Mouse (Mus musculus) hindlimb bud, embryonic 11.5 days (tissue): ENCODE measurements around the gene Slc1a2.

ENCODE experiments used
- DNase-seq: peaks from one replicate; pipeline ENCODE4 v3.0.0-alpha.2; 2012; ENCODE audit warnings: low read depth, low spot score; ENCODE audit errors: extremely low spot score

Slc1a2 gene

DNA sequence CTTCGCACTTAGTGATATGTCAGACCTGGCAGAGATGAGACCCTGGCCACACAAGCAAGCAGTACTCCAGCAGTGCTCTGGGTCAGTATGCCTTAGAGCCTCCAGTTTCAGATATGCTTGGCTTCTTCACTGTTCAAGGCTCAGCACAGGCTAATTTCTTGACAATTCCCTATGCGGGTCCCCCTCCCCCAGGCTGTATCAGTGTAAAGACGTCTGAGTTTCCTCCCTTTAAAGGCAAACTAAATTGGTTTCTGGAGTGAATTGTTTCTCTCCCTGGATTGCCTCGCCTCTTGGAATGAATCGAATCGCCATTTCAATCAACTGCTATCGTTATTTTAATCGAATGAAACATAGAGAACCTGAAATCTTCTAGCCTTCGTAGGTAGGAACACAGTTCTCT, 4.5 kb downstream of the Slc1a2 start:
- no peak for DNase-seq

DNA sequence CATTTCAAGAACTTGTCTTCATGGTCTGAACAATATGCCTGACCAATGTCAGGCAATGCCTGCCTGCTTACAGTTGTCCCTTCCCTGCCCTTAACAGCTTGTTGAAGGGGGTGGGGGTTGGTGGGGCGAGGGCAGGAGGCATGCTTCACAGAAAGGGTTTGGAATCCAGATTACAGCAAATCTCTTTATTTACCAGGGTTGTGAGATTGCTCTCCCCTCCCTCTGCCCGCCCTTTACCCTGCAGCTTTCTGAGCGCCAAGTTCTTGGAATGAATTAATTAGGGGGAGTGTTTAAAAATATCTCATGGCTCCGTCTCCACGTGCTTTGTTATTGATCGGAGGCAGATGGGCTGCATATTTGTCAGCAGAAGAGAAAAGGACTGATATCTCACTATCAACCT, 4.9 kb downstream of the Slc1a2 start:
- DNase-seq: no peak

DNA sequence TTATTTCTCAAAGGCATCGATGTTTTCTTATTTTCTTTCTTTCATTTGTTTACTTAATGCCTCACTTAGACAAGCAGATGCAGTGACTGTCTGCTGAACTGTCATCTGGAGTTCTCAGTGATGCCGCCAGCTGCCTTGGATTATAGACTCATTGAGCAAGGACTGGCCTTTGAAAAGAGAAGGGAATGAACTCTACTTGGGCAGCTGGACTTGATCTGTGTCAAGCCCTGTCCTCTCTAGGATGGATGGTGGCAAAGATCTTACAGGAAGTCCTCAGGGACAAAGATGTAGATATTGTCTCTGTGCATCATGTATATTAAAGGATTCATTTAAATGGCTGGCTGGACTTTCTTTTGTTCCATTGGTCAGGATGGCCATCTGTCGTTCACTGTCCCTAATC, 5.4 kb downstream of the Slc1a2 start:
- DNase-seq: no peak

DNA sequence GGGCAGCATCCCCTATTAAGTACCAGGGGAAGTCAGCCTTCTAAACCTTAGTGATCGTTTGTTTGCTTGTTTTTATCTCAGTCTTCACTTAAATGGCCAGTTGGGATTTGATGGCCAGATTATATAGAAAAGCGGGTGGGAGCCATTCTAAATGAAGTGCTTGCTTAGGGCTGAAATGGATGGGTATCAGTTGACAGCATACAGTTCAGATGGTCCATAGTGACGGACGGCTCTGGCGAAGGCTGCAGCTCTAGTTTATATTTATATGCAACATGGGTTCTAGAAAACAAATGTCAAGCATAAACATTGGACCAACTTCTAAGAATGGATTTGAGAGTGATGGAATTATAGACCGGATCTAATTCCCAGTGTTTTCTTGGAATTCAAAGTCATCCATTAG, 9.5 kb downstream of the Slc1a2 start:
- no peak for DNase-seq

DNA sequence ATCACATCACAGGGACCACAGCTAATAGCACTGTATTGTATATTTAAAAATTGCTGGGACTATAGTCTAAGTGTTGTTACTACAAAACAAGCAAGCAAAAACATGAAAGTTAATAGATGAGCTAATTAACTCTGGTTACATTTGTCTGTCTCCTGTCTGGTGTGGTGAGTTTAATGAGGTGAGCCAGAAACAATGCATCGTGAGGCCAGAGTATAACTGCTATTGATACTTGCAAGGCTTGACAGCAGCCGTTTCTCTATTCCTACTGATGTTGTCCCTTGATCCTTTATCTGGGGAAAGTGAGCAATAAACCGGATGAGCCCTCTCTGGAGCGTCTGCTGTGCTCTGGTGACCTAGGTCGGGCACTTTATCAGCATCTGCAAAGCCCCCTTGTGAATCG, 11.1 kb downstream of the Slc1a2 start:
- DNase-seq: no peak

DNA sequence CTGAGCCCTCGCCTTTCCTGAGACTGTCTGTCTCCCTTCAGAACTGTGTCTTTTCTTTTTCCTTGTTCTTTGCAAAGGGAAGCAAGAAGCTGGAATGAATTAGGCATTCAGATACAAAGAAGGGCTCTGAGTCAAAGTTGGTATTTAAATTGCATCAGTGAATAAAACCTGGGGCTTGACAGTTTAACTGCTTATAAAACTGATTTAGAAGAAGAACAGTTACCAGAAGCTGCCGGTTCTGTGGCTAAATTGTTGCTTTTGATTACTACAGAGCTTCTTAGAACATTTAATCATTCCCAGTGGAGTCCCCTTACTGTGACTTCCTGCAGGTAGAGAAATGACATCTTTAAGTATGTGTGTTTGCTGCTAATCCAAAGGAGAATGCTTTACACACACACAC, 16.1 kb downstream of the Slc1a2 start:
- DNase-seq: no peak

DNA sequence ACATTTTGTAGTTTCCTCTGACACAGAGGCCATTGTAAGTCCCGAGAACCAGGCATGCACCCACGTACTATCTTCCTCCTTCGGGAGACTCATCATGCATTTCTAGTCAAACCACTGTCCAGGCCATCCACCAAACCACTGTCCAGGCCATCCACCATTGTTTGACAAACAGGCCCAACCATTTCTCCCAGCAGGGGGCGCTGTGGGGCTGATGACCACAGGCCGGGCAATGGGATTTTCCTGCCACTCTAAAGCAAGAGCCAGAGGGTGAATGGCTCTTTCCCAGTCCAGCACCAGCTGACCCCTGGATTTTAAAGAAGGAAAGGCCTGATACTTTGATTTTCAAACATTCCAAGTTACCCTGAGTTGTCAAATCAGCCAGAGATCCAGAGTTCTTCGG, 16.8 kb downstream of the Slc1a2 start:
- no peak for DNase-seq

DNA sequence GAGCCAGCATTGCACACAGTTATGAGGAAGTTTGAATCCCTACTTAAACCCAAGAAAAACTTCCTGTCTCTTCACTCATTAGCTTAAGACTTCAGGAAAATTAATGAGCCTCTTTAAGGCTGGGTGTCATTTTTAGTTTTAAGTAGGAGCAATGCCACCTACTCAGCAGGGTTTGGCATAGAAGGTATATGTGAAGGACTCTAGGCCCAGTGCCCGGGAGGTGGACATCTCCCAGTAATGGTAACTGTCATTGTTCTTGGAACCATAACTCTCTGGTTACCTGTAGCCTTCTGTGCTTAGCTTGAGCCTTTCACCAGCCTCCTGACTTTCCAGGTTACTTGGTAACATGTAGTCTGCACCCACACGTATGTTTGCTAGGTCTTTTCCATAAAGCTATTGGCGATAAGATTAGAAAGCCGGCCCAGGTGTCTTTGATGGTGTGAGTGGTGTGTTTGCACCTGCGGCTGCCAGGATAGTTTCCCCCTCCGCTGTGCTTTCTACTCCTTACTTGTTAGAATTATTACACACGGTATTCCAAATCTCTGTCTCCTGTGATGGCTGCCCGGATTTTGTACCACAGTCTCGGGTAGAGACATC, 18.4 kb downstream of the Slc1a2 start:
- DNase-seq: no peak

DNA sequence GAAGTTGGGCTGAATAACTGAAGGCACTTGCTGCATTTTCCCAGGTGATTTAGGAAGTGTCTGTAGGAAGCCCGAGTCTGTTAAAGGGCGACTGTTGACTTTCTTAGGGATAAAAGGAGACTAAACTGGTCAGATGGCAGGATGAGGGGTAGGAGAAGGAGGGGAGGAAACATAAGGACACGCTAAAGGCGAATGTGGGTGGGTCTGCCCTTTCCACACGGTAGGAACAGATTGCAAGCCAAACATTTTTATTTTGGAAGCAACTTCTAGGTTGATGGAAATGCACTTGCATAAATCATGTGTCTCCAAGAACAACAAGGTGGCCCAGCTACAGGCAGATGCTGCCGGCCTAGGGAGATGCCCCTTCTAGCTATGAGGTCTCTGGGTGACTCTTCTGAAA, 18.9 kb downstream of the Slc1a2 start:
- no peak for DNase-seq

DNA sequence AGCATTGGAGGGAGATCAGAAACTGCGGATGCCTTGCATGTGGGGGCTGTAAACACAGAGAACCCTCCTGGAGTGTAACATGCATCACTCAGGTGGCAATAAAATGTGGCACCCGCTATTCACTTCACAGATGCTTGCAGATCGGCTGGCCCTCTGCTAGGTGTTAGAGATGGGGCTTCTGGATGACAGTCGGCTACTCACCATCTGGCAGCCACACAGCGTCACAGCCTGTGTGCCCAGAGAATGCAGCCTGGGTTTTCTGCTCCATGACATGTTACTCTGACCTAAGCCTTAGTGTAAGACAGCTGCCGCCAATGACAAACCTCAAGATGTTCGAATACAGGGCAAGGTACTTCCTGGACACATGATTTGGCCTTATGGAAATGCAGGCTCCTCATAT, 22.9 kb downstream of the Slc1a2 start:
- no peak for DNase-seq

DNA sequence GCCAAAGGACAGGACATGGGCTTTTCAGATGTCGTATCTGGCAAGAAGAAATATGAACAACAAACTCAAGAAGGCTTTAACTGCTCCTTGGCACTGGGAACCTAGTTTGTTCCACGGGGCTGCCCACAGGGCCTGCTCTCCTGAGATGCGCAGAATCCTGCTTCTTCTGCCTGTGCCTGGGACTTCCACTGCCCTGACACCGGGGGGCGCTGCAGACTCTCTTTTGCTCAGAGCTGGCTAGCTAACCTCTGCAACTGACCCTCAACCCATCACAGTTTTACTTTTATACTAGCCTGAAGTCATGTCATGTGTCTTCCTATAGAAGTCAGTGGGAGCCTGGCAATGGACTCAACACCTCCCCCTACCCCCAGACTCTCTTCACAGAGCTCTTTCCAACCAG, 23.7 kb downstream of the Slc1a2 start:
- DNase-seq: no peak

DNA sequence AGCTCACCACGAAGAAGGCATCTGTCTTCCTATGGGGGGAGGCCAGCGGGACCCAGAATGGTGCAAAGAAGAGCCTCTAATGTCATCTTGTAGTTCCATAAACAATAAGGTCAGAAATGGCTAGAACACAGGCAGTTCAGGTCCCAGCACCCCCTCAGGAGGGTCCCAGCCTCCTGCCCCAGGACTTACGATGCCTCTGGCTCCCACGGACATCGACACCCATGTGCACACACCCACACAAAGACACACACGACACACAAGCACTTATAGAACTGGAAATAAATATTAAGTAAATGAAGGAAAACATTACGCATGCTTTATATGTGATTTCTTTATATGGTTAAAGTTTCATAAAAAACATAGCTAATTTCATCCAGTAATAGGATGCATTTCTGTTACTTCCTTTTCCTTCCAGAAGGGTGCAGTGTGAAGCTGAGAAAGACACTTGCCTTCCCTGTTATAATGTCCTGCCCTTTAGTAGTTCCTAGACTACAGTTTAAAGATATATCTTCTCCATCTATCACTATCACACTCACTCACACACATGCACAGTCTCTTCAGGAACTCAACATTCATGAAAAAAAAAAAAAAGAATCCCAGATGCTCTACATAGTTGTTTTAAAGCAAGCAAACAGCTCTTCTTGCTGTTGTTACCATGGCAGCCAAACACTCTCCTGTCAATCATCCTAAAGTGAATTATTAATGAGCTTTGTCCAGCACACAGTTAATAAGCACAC, 27.1 kb downstream of the Slc1a2 start:
- DNase-seq: peak; percentile 18

DNA sequence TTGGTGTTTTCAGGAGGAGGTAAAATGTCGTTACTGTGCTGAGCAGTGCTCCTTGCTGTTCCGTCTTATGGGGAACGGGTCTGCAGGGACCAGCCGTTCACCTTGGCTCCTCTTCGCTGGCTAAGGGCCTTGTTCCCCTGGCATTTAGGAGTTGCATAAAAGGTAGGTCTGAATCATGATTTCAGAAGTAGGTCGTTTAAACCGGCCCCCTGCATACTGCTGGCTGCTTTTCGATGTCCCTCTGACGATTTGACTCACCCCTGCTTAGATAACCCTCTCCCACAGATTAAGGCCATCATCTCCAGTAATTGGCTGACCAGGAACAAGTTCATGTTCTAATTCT, 27.6 kb downstream of the Slc1a2 start:
- no peak for DNase-seq

DNA sequence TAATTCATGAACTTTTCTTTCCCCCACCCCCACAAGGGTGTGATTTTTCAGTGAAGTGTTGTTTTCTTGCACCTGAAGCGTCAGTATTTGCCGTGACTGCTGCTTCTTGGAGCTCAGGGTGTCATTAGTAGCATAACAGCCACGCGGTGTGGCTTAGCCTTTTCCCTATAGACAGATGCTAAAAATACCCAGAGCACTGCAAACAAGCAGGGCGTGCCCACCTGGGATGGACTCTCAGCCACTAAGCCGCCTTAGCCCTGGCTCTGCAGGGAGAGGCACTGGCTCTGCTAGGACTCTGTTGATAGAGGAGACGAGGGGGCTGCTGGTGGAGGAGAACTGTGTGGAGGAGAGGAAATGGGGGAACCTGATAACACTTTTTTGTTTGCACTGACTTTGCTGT, 35.1 kb downstream of the Slc1a2 start:
- no peak for DNase-seq

DNA sequence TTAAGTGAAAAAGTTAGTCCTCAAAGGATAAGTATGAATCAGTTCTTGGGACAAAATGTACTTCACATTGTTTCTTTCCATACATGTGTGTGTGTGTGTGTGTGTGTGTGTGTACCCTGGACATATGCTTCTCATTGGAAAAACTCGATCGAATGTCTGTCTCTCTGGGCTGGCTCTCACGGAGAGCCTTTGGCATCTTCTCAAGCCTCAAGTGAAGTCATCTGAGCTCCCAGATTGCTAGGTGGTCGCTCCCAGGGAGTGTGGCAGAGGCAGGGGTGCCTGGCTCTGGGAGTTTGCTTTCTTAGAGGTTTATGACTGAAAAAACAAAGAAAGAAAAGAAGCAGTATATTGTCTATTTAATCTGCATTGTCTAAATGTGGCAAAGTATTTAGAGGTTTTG, 36.3 kb downstream of the Slc1a2 start:
- no peak for DNase-seq

DNA sequence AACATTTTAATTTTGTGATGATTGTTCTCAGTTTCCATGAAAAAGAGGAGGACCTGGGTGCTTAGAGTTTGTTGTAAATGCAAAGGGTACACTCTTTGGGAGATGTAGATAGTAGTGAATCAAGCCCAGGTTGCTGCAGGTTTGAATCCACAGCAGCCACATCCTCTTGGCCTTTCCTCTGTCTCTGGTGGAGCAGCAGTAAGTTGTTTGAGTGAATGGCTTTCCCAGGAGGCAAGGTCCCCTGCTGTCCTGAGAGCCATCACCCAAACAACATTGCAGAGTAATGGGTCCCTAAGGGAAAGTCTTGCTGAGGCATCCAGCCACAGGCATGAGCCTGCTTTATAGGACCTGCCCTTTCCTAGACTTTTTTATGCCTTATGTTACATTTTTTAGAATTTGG, 37.1 kb downstream of the Slc1a2 start:
- no peak for DNase-seq

DNA sequence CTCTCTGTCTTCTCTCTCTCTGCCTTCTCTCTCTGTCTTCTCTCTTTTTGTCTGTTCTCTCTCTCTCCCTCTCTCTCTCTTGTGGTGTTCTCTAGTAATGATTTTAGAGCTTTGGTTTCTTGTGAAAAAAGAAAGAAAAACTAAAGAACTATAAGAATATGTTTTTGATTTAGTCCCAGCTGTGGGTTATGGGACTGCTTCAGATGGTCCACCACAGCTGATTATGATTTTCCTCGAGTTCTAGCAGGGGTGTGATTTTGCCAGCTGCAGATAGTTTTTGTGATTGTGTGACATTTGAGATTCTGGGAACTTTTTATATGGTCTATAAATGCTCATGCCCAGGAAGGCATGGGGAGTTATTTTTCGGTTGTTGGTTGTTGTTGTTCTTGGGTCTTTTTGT, 39.3 kb downstream of the Slc1a2 start:
- DNase-seq: no peak

DNA sequence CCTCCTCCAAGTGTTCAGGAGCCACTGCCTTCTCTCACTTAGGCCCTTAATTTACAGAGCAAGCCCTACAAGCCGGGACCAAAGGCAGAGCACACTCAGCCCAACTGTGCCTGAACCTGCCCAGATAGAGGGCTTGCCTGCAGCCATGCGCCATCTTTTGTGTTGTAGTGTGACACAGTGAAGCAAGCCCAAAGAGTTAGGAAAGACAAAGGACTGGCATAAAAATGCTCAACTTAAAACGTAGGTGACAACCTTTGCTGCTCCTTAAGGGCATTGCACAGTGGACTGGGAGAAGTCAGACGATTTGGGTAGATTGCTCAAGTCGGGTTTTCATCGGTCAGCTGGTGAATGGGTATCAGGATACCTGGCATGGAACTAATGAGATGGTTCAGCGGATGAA, 41.5 kb downstream of the Slc1a2 start:
- no peak for DNase-seq

DNA sequence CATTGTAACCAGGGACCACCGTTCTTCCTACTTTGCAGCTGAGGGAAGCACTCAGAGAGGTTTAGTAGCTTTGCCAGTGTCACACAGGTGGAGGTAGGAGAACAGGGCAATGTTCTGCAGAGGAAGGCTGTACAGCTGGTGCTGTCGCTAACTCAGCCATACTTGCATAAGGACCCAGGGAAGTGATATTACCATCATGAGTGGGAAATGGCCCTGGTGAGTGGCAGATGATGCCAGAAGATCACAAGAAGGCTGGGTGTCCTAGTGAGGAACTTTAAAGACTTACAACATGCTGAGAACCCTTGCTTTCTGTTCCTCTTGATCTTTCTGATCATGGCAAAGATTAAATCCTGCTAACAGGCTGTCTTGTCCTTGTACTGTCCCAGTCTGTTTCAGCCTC, 42.2 kb downstream of the Slc1a2 start:
- no peak for DNase-seq

DNA sequence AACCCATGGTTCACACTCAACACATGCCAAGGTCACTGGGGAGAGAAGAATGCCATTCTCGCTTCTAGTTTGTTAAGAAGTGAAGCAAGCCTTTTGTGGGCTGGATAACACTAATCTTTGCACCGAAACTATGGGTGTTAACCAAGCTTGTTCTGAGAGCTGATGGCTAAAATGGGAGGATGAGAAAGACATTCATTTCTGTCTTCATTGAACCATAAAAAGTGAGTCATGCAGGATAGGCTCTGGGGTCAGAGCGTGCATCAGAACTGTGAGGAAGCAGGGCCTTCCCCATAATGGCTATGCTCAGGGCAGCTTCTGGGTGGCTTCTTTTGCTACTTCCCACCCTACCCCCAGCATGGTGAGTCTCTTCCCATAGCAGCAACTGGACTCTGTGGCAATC, 42.9 kb downstream of the Slc1a2 start:
- DNase-seq: no peak

DNA sequence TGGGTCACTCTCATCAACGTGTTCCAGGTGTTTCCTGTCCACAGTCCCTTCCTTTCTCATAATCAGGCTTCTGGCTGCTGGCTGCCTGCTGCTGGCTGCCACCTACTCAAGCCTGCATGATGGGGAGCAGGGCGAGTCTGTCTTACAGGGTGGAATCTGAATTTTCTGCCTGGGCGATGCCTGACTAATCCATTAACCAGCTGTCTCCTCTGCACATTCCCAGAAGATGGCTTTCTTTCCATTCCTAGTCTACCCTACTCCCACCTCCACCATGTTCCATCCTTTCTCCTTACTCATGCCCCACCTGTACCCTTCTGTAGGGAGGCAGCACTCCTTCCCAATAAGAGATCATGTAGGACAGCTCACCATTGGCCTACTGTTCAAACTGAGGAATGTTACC, 45.1 kb downstream of the Slc1a2 start:
- no peak for DNase-seq

DNA sequence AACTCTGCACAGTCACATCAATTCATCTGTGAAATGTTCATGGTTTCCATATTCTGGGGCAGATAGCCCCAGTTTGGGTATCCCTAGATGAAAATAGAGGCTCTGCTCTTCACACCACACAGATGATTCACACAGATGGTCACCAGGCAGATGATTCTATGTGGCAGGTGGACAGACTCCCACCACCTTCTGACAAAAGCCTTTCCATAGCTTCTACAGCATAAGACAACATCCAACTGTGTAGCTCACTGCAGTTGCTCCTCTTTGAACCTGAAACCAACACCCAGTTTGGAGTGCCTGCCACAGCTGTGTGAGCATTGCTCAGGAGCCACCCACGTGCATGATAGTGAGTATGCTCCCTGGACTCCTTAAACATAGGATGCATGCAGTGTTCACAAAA, 46.3 kb downstream of the Slc1a2 start:
- DNase-seq: no peak

DNA sequence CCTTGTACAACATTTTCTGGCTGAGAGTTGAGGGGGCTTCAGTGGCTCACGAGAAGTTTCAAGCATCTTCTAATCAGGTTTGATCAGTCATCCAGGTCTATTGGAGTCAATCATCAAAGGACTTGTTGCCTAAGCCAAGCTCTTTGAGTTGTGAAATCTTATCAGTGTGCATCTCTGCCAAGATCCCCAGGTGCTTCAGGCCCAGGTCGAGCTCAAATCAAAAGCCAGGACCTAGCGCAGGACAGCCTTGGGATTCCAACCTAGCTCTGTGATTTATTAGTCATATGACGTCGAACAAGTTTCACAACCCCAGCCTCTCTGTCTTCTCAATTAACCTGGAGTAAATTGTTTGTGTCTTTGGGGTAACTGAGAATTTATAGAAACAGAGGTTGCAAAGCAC, 53.1 kb downstream of the Slc1a2 start:
- DNase-seq: no peak
